Mouse (Mus musculus) heart, adult 2 months (tissue): ENCODE data around the gene Csnk1g2. TPM values are rescaled to one million over a fixed set of nuclear protein-coding genes. Genes with fewer than 3 reads are reported as not detected.
"Not testable (repeated sequence)": the region's sequence is repeated elsewhere in the genome, so short reads cannot be mapped to it uniquely, and the experiment has no call there.

Experiments used
- DNase-seq, 2 experiments: peaks; one replicate each; pipeline ENCODE4 v3.0.0; 2021
- H3K27ac ChIP-seq: fragments of 200-600 bp; 2 replicates; pipeline ENCODE4 v1.8.1; 2022
- H3K27me3 ChIP-seq: fragments of 200-500 bp; 2 replicates; pipeline ENCODE4 v1.6.1; 2012; ENCODE audit warnings: mild to moderate bottlenecking, low read length, inconsistent platforms, mixed read lengths; ENCODE audit not compliant: control insufficient read depth, insufficient read depth
- H3K36me3 ChIP-seq: fragments of 200-500 bp; 2 replicates; pipeline ENCODE4 v1.6.1; 2012; ENCODE audit warnings: low read length, inconsistent platforms; ENCODE audit not compliant: control insufficient read depth, insufficient read depth
- H3K4me1 ChIP-seq: fragments of 200-500 bp; 2 replicates; pipeline ENCODE4 v1.6.1; 2011; ENCODE audit warnings: low read length; ENCODE audit not compliant: control insufficient read depth, insufficient read depth
- H3K4me3 ChIP-seq: fragments of 200-600 bp; 2 replicates; pipeline ENCODE4 v1.8.1; 2022
- H3K79me2 ChIP-seq: fragments of 200-500 bp; replicated peaks from 2 replicates; pipeline ENCODE4 v1.6.1; 2012; ENCODE audit warnings: mild to moderate bottlenecking, inconsistent platforms, low read length, moderate library complexity, mixed read lengths; ENCODE audit not compliant: control insufficient read depth, insufficient read depth
- H3K9ac ChIP-seq: fragments of 200-500 bp; 2 replicates; pipeline ENCODE4 v1.6.1; 2012; ENCODE audit warnings: low read depth, mild to moderate bottlenecking, control low read depth, inconsistent platforms, low read length, mixed read lengths
- CTCF ChIP-seq: fragments of 200-600 bp; IDR thresholded peaks from 2 replicates; pipeline ENCODE4 v1.8.1; 2022; ENCODE audit warnings: antibody characterized with exemption, mild to moderate bottlenecking, moderate library complexity
- EP300 ChIP-seq: fragments of 200-500 bp; IDR thresholded peaks from 2 replicates; pipeline ENCODE4 v1.6.1; 2011; ENCODE audit warnings: low read depth, low read length, control low read depth; ENCODE audit not compliant: insufficient read depth
- POLR2A ChIP-seq: fragments of 200-500 bp; IDR thresholded peaks from 2 replicates; pipeline ENCODE4 v1.6.1; 2011; ENCODE audit warnings: mild to moderate bottlenecking, low read depth, low read length, control low read depth; ENCODE audit not compliant: insufficient read depth
- WGBS: fragments of 180-500 bp; shearing (Covaris S2); methylation state at CpG from one replicate; pipeline ENCODE4 v1.1.7; 2018; 5-methylcytosine and 5-hydroxymethylcytosine counted together
- intact Hi-C: fragments of 180-260 bp; cut with DNase I; formaldehyde crosslinking; loops from one replicate; pipeline ENCODE4 v1.15.1; 2025
- polyA plus RNA-seq: library from polyadenylated mRNA; depleted of rRNA; stranded (reverse); fragments of >200 nt; gene quantifications from 2 replicates; pipeline ENCODE4 v1.2.3, GENCODE M21; 2012
- total RNA-seq, 2 experiments: library from RNA; stranded (reverse); gene quantifications; 2 replicates each; pipeline ENCODE4 v1.2.3; 2021

Gene Csnk1g2
- total and polyA plus RNA-seq, 3 experiments, result 117 to 130 (median 130) TPM

DNA sequence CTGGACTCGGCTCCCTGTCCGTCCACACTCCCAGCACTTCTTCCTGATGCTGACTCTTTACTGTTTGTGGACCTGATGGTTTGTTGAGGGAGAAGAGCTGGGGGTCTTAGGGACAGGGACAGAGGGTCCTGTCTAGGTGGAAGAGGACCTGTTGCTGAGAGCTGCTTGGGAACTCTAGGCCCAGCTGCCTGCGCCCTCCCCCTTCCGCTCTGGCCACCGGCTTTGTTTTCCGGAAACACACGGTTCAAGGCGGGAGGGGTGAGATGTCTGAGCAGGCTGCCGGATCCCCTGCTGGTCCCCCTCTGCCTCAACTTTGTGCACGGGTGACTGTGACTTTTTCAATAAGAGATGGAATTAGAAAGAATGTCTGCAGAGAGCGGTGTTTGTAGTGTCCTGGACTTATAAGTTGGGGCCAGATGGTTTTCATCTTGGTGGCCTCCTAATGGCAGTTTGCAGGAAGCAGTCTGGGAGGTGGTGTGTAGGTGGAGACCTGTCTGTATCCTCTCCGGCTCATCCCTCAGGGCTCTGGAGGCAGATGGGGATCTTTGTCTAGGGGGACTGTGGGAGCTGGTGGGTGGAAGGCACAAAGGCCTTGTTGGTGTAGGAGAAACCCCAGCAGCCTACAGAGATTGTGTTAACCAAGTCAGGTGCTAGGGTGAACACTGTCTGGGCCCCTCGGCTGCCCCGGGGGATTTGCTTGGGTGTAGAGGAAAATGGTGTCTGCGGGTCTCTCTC lies 986 bp downstream of the Csnk1g2 start:
- Histone ChIP-seq H3K4me1 (peaks cover 12% of the 10 kb centered on the region), H3K9ac (peak overlapping the region; percentile 76), H3K79me2 (peaks cover 1% of the 10 kb centered on the region; the same call in 1 of the 2 replicates), H3K4me3 (peak overlapping the region; percentile 95), H3K36me3 (no peaks in the 10 kb centered on the region), H3K27ac (peak overlapping the region; percentile 92), H3K27me3 (no peaks in the 10 kb centered on the region)
- peak; percentile 77 to 84 for DNase-seq
- 6% methylated on average over 15 of the region's 15 CpGs for WGBS
- TF ChIP-seq EP300 (no peak), POLR2A (peak; percentile 60), CTCF (peak; percentile 35)
- intact Hi-C loops, result loop anchor here (2.0 kb wide), 2 partner anchors 31 to 47 kb away; partner anchors contain the start of gene Klf16

GRCm38 (mm10) chr10:80625764-80626163 lies 3.1 kb downstream of the Csnk1g2 start:
- intact Hi-C loops, result loop anchor here (2.0 kb wide), 1 partner anchor 29 kb away; no protein-coding TSS in a partner anchor
- no peak for TF ChIP-seq EP300
- no peak for TF ChIP-seq POLR2A
- TF ChIP-seq CTCF, result no peak
- no peak overlapping the region for H3K9ac ChIP-seq
- H3K27me3 ChIP-seq, result no peaks in the 10 kb centered on the region
- WGBS, result 83% methylated on average over 4 of the region's 4 CpGs
- H3K27ac ChIP-seq, result no peak overlapping the region
- no peak overlapping the region for H3K4me3 ChIP-seq
- peaks cover 25% of the 10 kb centered on the region for H3K4me1 ChIP-seq
- H3K79me2 ChIP-seq, result peaks cover 8% of the 10 kb centered on the region
- no peak for DNase-seq
- no peaks in the 10 kb centered on the region for H3K36me3 ChIP-seq

DNA sequence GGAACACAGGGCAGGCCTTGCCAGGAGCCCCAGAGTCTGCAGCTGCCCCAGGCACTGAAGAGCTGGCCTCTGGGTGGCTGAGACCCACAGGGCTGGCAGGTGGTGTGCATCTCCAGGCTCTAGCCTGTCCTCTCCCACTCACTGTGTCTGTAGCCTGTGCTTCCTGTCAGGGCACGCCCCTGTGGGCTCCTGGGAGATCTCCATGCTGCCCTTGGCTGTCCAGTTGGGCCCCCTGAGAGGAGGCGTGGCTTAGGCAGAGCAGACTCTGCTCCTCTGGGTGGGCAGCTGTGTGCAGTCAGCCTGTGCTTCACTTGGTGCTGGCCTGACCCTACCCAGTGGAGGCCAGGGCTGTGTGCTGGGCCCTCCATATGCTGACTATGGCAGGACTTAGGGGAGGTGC lies 5.0 kb downstream of the Csnk1g2 start:
- DNase-seq, result peak; percentile 62 to 71
- Histone ChIP-seq H3K36me3 (no peaks in the 10 kb centered on the region), H3K27me3 (no peaks in the 10 kb centered on the region), H3K27ac (no peak overlapping the region), H3K79me2 (peaks cover 18% of the 10 kb centered on the region), H3K4me1 (peaks cover 25% of the 10 kb centered on the region), H3K9ac (0 out of 2 replicates have a peak overlapping the region, but pooled peaks have one; percentile 3), H3K4me3 (no peak overlapping the region)
- 28% methylated on average over 2 of the region's 2 CpGs for WGBS
- intact Hi-C loops, result no loop called here
- no peak for TF ChIP-seq CTCF
- no peak for TF ChIP-seq EP300
- no peak for TF ChIP-seq POLR2A

DNA sequence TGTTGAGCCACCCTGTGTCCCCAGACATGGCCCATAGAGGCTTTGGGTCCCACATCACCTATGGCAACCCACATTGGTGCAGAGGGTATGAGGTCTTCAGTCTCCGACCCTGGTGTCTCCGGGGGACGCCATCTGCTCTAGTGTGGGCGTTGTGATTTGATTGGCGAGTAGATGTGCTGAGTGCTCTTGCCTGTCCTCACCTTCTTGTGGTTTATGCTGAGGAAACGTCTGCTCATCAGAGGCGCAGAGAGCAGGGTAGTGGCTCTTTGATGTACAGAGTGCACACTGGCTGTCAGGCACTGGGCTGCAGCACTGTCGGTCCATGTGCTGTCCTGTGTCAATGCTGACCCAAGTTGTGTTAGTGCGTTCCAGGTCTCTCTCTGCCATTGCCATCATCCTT lies 6.3 kb downstream of the Csnk1g2 start:
- H3K4me3 ChIP-seq, result no peak overlapping the region
- H3K79me2 ChIP-seq, result peaks cover 18% of the 10 kb centered on the region
- no peak for TF ChIP-seq CTCF
- no peak for TF ChIP-seq EP300
- TF ChIP-seq POLR2A, result no peak
- intact Hi-C loops, result no loop called here
- 68% methylated on average over 9 of the region's 9 CpGs for WGBS
- no peaks in the 10 kb centered on the region for H3K36me3 ChIP-seq
- peaks cover 25% of the 10 kb centered on the region for H3K4me1 ChIP-seq
- H3K27ac ChIP-seq, result no peak overlapping the region
- DNase-seq, result no peak
- no peak overlapping the region for H3K9ac ChIP-seq
- no peaks in the 10 kb centered on the region for H3K27me3 ChIP-seq

GRCm38 (mm10) chr10:80635345-80635744 lies 12.7 kb downstream of the Csnk1g2 start:
- DNase-seq, result no peak
- no peak overlapping the region for H3K4me3 ChIP-seq
- no peaks in the 10 kb centered on the region for H3K27me3 ChIP-seq
- H3K79me2 ChIP-seq, result peaks cover 12% of the 10 kb centered on the region
- 56% methylated on average over 6 of the region's 6 CpGs for WGBS
- no peaks in the 10 kb centered on the region for H3K36me3 ChIP-seq
- intact Hi-C loops, result no loop called here
- H3K27ac ChIP-seq, result no peak overlapping the region
- peaks cover 2% of the 10 kb centered on the region; the same call in 1 of the 2 replicates for H3K4me1 ChIP-seq
- TF ChIP-seq POLR2A (no peak), CTCF (no peak), EP300 (no peak)
- H3K9ac ChIP-seq, result no peak overlapping the region

- intact Hi-C loops, result no loop called here
- 80% methylated on average over 10 of the region's 10 CpGs for WGBS
These were observed 24.3 kb downstream of the Csnk1g2 start for GRCm38 (mm10) chr10:80646936-80647335.

DNA sequence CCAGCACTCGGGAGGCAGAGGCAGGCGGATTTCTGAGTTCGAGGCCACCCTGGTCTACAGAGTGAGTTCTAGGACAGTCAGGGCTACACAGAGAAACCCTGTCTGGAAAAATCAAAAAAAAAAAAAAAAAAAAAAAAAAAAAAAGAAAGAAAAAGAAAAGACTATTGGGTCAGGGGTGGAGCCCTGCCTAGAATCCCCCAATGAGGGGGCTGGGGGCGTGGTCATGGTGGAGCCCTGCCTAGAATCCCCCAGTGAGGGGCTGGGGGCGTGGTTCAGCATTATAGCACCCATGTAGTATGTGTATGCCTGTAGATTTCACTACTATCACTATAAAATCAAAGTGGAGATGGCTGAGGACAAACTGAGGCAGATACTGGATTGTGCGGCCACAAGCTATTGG lies 27.3 kb downstream of the Csnk1g2 start:
- H3K36me3 ChIP-seq, DNase-seq, H3K79me2 ChIP-seq, H3K4me1 ChIP-seq, H3K27me3 ChIP-seq, H3K9ac ChIP-seq, H3K27ac ChIP-seq, H3K4me3 ChIP-seq, intact Hi-C loops: not testable (repeated sequence)
- WGBS, result 93% methylated on average over 6 of the region's 6 CpGs

More at GRCm38 (mm10) chr10:80646936-80647335, 24.3 kb downstream of the Csnk1g2 start:
- Histone ChIP-seq H3K27me3 (no peaks in the 10 kb centered on the region), H3K4me1 (no peaks in the 10 kb centered on the region), H3K9ac (no peak overlapping the region), H3K27ac (no peak overlapping the region), H3K4me3 (no peak overlapping the region), H3K79me2 (no peaks in the 10 kb centered on the region; the same call in 1 of the 2 replicates), H3K36me3 (no peaks in the 10 kb centered on the region)
- no peak for DNase-seq
- TF ChIP-seq EP300 (no peak), CTCF (no peak), POLR2A (no peak)
